Mouse (Mus musculus) embryonic facial prominence, embryonic 11.5 days (tissue): Measurements from ENCODE around the gene Lao1. TPM values are rescaled to one million over a fixed set of nuclear protein-coding genes. Genes with fewer than 3 reads are reported as not detected.
"Not testable (repeated sequence)": the region's sequence is repeated elsewhere in the genome, so short reads cannot be mapped to it uniquely, and the experiment has no call there.

Source experiments
- ATAC-seq: fragments of 200-750 bp; cut with Nextera tagmentation; replicated peaks from 2 replicates; pipeline ENCODE4 v1.8.0; 2017; ENCODE audit warnings: low read depth; ENCODE audit not compliant: insufficient number of reproducible peaks, low FRiP score, low TSS enrichment
- DNase-seq: peaks from one replicate; pipeline ENCODE4 v3.0.0-alpha.2; 2015; ENCODE audit warnings: low spot score
- H3K27ac ChIP-seq: fragments of 300-500 bp; sonication (generic); replicated peaks from 2 replicates; pipeline ENCODE4 v1.5.1; 2014; ENCODE audit warnings: mild to moderate bottlenecking, low read depth, low read length, control low read depth
- H3K27me3 ChIP-seq: fragments of 300-500 bp; sonication (generic); 2 replicates; pipeline ENCODE4 v1.6.1; 2014; ENCODE audit warnings: mild to moderate bottlenecking, low read length, moderate library complexity, mixed read lengths; ENCODE audit not compliant: control insufficient read depth, insufficient read depth
- H3K36me3 ChIP-seq: fragments of 300-500 bp; sonication (generic); replicated peaks from 2 replicates; pipeline ENCODE4 v1.6.1; 2014; ENCODE audit warnings: low read depth, mild to moderate bottlenecking, low read length, moderate library complexity, mixed read lengths; ENCODE audit not compliant: control insufficient read depth, insufficient read depth
- H3K4me1 ChIP-seq: fragments of 300-500 bp; sonication (generic); 2 replicates; pipeline ENCODE4 v1.6.1; 2014; ENCODE audit warnings: low read length, mixed read lengths; ENCODE audit not compliant: control insufficient read depth, insufficient read depth
- H3K4me2 ChIP-seq: fragments of 300-500 bp; sonication (generic); 2 replicates; pipeline ENCODE4 v1.6.1; 2014; ENCODE audit warnings: low read depth, mild to moderate bottlenecking, control low read depth, low read length, moderate library complexity
- H3K4me3 ChIP-seq: fragments of 300-500 bp; sonication (generic); 2 replicates; pipeline ENCODE4 v1.5.1; 2014; ENCODE audit warnings: low read depth, low read length, control low read depth
- H3K9ac ChIP-seq: fragments of 300-500 bp; sonication (generic); replicated peaks from 2 replicates; pipeline ENCODE4 v1.6.1; 2014; ENCODE audit warnings: mild to moderate bottlenecking, control low read depth, low read length
- H3K9me3 ChIP-seq: fragments of 300-500 bp; sonication (generic); replicated peaks from 2 replicates; pipeline ENCODE4 v1.6.1; 2016; ENCODE audit warnings: mild to moderate bottlenecking, low read length, inconsistent platforms, mixed read lengths; ENCODE audit not compliant: control insufficient read depth
- WGBS: fragments of 180-500 bp; shearing (Covaris S2); extraction: QIAGEN DNeasy Blood & Tissue Kit; methylation state at CpG from one replicate; pipeline ENCODE4 v1.1.7; 2014; 5-methylcytosine and 5-hydroxymethylcytosine counted together
- polyA plus RNA-seq: library from polyadenylated mRNA; unstranded; fragments of >200 nt; fragmentation: Nextera tagmentation; extraction: Ambion mirVana; gene quantifications from 2 replicates; pipeline ENCODE4 v1.2.1, GENCODE M21; 2014

Gene Lao1
- polyA plus RNA-seq: not detected in 2 replicates

- no peaks in the 10 kb centered on the region for H3K9me3 ChIP-seq
- H3K27ac ChIP-seq: no peak within 1 kb of the TSS
- H3K9ac ChIP-seq: no peak within 1 kb of the TSS
- 93% methylated on average over 2 of the region's 2 CpGs for WGBS
- DNase-seq: no peak
- no peaks in the 10 kb centered on the region for H3K27me3 ChIP-seq
- no peak for ATAC-seq
- no peaks in the 10 kb centered on the region for H3K36me3 ChIP-seq
- no peak within 1 kb of the TSS for H3K4me2 ChIP-seq
- H3K4me1 ChIP-seq: no peaks in the 10 kb centered on the region
- H3K4me3 ChIP-seq: no peak within 1 kb of the TSS
These were observed at the start of gene Lao1 for GRCm38 (mm10) chr4:118961141-118961628. Gene Lao1, plus strand, starts transcription at chr4:118961578.

GRCm38 (mm10) chr4:118917365-118917764, 44.0 kb upstream of the Lao1 start, which contains the start of gene Olfr1329:
Gene Olfr1329, minus strand, starts transcription at chr4:118917465.
- H3K4me3 ChIP-seq, H3K4me2 ChIP-seq, H3K9ac ChIP-seq, H3K4me1 ChIP-seq, ATAC-seq, H3K27me3 ChIP-seq, H3K36me3 ChIP-seq, H3K9me3 ChIP-seq, H3K27ac ChIP-seq, DNase-seq: not testable (repeated sequence)
- WGBS: 52% methylated on average over 2 of the region's 2 CpGs

- not testable (repeated sequence) for ATAC-seq, H3K4me1 ChIP-seq, H3K9me3 ChIP-seq, H3K4me3 ChIP-seq, H3K27me3 ChIP-seq, H3K9ac ChIP-seq, H3K27ac ChIP-seq, H3K4me2 ChIP-seq, H3K36me3 ChIP-seq, DNase-seq
- 83% methylated on average over 3 of the region's 3 CpGs for WGBS
These were observed 30.1 kb upstream of the Lao1 start for GRCm38 (mm10) chr4:118931326-118931725.

GRCm38 (mm10) chr4:118938512-118938911, 22.9 kb upstream of the Lao1 start, which contains the start of gene Olfr1328:
Gene Olfr1328, minus strand, starts transcription at chr4:118938612.
- Histone ChIP-seq H3K27me3 (no peaks in the 10 kb centered on the region), H3K27ac (no peak within 1 kb of the TSS), H3K9me3 (no peaks in the 10 kb centered on the region), H3K9ac (no peak within 1 kb of the TSS), H3K4me2 (no peak within 1 kb of the TSS), H3K36me3 (no peaks in the 10 kb centered on the region), H3K4me1 (no peaks in the 10 kb centered on the region), H3K4me3 (no peak within 1 kb of the TSS)
- DNase-seq: no peak
- no peak for ATAC-seq
- 75% methylated on average over 2 of the region's 2 CpGs for WGBS

GRCm38 (mm10) chr4:118958812-118959211, 2.6 kb upstream of the Lao1 start:
- no peak overlapping the region for H3K9ac ChIP-seq
- no peaks in the 10 kb centered on the region for H3K27me3 ChIP-seq
- no peaks in the 10 kb centered on the region for H3K4me1 ChIP-seq
- WGBS: 80% methylated on average over 7 of the region's 7 CpGs
- DNase-seq (no peak), ATAC-seq (no peak)
- no peaks in the 10 kb centered on the region for H3K9me3 ChIP-seq
- H3K27ac ChIP-seq: no peak overlapping the region
- no peak overlapping the region for H3K4me3 ChIP-seq
- H3K36me3 ChIP-seq: no peaks in the 10 kb centered on the region
- H3K4me2 ChIP-seq: no peak overlapping the region

GRCm38 (mm10) chr4:118967711-118968110, 6.3 kb downstream of the Lao1 start:
- H3K4me3 ChIP-seq: no peak overlapping the region
- H3K9ac ChIP-seq: no peak overlapping the region
- DNase-seq (no peak), ATAC-seq (no peak)
- H3K36me3 ChIP-seq: no peaks in the 10 kb centered on the region
- no peaks in the 10 kb centered on the region for H3K4me1 ChIP-seq
- H3K9me3 ChIP-seq: no peaks in the 10 kb centered on the region
- no peak overlapping the region for H3K27ac ChIP-seq
- no peaks in the 10 kb centered on the region for H3K27me3 ChIP-seq
- WGBS: 89% methylated on average over 15 of the region's 15 CpGs
- H3K4me2 ChIP-seq: no peak overlapping the region

GRCm38 (mm10) chr4:118973281-118973680, 11.9 kb downstream of the Lao1 start:
- Histone ChIP-seq H3K9me3 (no peaks in the 10 kb centered on the region), H3K4me3 (no peak overlapping the region), H3K27ac (no peak overlapping the region), H3K4me2 (no peak overlapping the region), H3K4me1 (no peaks in the 10 kb centered on the region), H3K27me3 (no peaks in the 10 kb centered on the region), H3K36me3 (no peaks in the 10 kb centered on the region), H3K9ac (no peak overlapping the region)
- 65% methylated on average over 2 of the region's 2 CpGs for WGBS
- ATAC-seq: no peak
- DNase-seq: no peak

GRCm38 (mm10) chr4:118985291-118985690, 23.9 kb downstream of the Lao1 start:
- Histone ChIP-seq H3K4me3 (no peak overlapping the region), H3K4me1 (no peaks in the 10 kb centered on the region), H3K27me3 (no peaks in the 10 kb centered on the region), H3K4me2 (no peak overlapping the region), H3K9ac (no peak overlapping the region), H3K9me3 (no peaks in the 10 kb centered on the region), H3K36me3 (no peaks in the 10 kb centered on the region), H3K27ac (no peak overlapping the region)
- DNase-seq (no peak), ATAC-seq (no peak)
- WGBS: 86% methylated on average over 4 of the region's 4 CpGs
